Mouse (Mus musculus) megakaryocyte, embryonic 14.5 days (primary cell): ENCODE results near the gene Btbd11. TPM values are rescaled to one million over a fixed set of nuclear protein-coding genes. Genes with fewer than 3 reads are reported as not detected.

Source experiments
- H3K27me3 ChIP-seq: replicated peaks from 2 replicates; pipeline ENCODE3; 2012; ENCODE audit warnings: inconsistent platforms
- H3K36me3 ChIP-seq: replicated peaks from 2 replicates; pipeline ENCODE3; 2012; ENCODE audit warnings: low read length, inconsistent platforms, mixed read lengths
- H3K4me1 ChIP-seq: 2 replicates; pipeline ENCODE4 v1.6.1; 2012; ENCODE audit warnings: inconsistent platforms
- H3K4me3 ChIP-seq: replicated peaks from 2 replicates; pipeline ENCODE3; 2012; ENCODE audit warnings: moderate library complexity, mild to moderate bottlenecking, inconsistent platforms
- H3K9me3 ChIP-seq: 2 replicates; pipeline ENCODE4 v1.6.1; 2012; ENCODE audit warnings: inconsistent platforms
- FLI1 ChIP-seq: IDR thresholded peaks from 2 replicates; pipeline ENCODE4 v1.6.1; 2012; ENCODE audit warnings: low read length, inconsistent platforms, mixed read lengths
- GATA1 ChIP-seq: IDR thresholded peaks from 3 replicates; pipeline ENCODE4 v1.6.1; 2012; ENCODE audit warnings: mixed read lengths, low read length, inconsistent platforms, borderline replicate concordance
- polyA plus RNA-seq: library from polyadenylated mRNA; stranded (reverse); fragments of >175 nt; gene quantifications from 2 replicates; pipeline ENCODE4 v1.2.3, GENCODE M21; 2012; ENCODE audit warnings: low replicate concordance; ENCODE audit not compliant: insufficient read depth

The Btbd11 gene
- polyA plus RNA-seq, 1 experiment, result 0.20 TPM

GRCm38 (mm10) chr10:85411120-85411519 lies 24.5 kb downstream of the Btbd11 start:
- H3K4me3 ChIP-seq, result peak overlapping the region; percentile 59
- no peaks in the 10 kb centered on the region for H3K4me1 ChIP-seq
- peaks cover 11% of the 10 kb centered on the region for H3K9me3 ChIP-seq
- TF ChIP-seq GATA1 (no peak), FLI1 (no peak)
- H3K36me3 ChIP-seq, result no peaks in the 10 kb centered on the region
- no peaks in the 10 kb centered on the region for H3K27me3 ChIP-seq

- Histone ChIP-seq H3K4me3 (no peak overlapping the region), H3K4me1 (no peaks in the 10 kb centered on the region), H3K9me3 (peaks cover 5% of the 10 kb centered on the region; the same call in 1 of the 2 replicates), H3K27me3 (no peaks in the 10 kb centered on the region), H3K36me3 (no peaks in the 10 kb centered on the region)
- TF ChIP-seq GATA1, result no peak
- no peak for TF ChIP-seq FLI1
Observed at GRCm38 (mm10) chr10:85420851-85421628, 34.4 kb downstream of the Btbd11 start.

- no peaks in the 10 kb centered on the region for H3K27me3 ChIP-seq
- H3K4me3 ChIP-seq, result no peak overlapping the region
- H3K4me1 ChIP-seq, result no peaks in the 10 kb centered on the region
- no peaks in the 10 kb centered on the region for H3K36me3 ChIP-seq
- TF ChIP-seq GATA1, result no peak
- no peak for TF ChIP-seq FLI1
- peaks cover 5% of the 10 kb centered on the region; the same call in 1 of the 2 replicates for H3K9me3 ChIP-seq
Observed at GRCm38 (mm10) chr10:85421629-85422012, 35.0 kb downstream of the Btbd11 start.

GRCm38 (mm10) chr10:85425756-85426155 lies 39.1 kb downstream of the Btbd11 start:
- Histone ChIP-seq H3K36me3 (no peaks in the 10 kb centered on the region), H3K9me3 (peaks cover 12% of the 10 kb centered on the region), H3K27me3 (no peaks in the 10 kb centered on the region), H3K4me1 (no peaks in the 10 kb centered on the region), H3K4me3 (no peak overlapping the region)
- TF ChIP-seq GATA1 (no peak), FLI1 (no peak)

GRCm38 (mm10) chr10:85437217-85437616 lies 50.6 kb downstream of the Btbd11 start:
- Histone ChIP-seq H3K27me3 (no peaks in the 10 kb centered on the region), H3K4me1 (no peaks in the 10 kb centered on the region), H3K36me3 (no peaks in the 10 kb centered on the region), H3K9me3 (peaks cover 28% of the 10 kb centered on the region), H3K4me3 (no peak overlapping the region)
- TF ChIP-seq GATA1, result no peak
- no peak for TF ChIP-seq FLI1

- Histone ChIP-seq H3K36me3 (no peaks in the 10 kb centered on the region), H3K9me3 (peaks cover 4% of the 10 kb centered on the region), H3K27me3 (no peaks in the 10 kb centered on the region), H3K4me1 (no peaks in the 10 kb centered on the region), H3K4me3 (no peak overlapping the region)
- no peak for TF ChIP-seq GATA1
- no peak for TF ChIP-seq FLI1
Observed at GRCm38 (mm10) chr10:85443371-85443770, 56.8 kb downstream of the Btbd11 start.

- no peaks in the 10 kb centered on the region for H3K4me1 ChIP-seq
- H3K9me3 ChIP-seq, result peaks cover 3% of the 10 kb centered on the region
- no peak overlapping the region for H3K4me3 ChIP-seq
- H3K36me3 ChIP-seq, result no peaks in the 10 kb centered on the region
- TF ChIP-seq FLI1 (no peak), GATA1 (no peak)
- H3K27me3 ChIP-seq, result no peaks in the 10 kb centered on the region
Observed at GRCm38 (mm10) chr10:85445891-85446290, 59.3 kb downstream of the Btbd11 start.

GRCm38 (mm10) chr10:85446700-85447099 lies 60.1 kb downstream of the Btbd11 start:
- H3K4me1 ChIP-seq, result no peaks in the 10 kb centered on the region
- no peak overlapping the region for H3K4me3 ChIP-seq
- no peak for TF ChIP-seq FLI1
- no peak for TF ChIP-seq GATA1
- H3K36me3 ChIP-seq, result no peaks in the 10 kb centered on the region
- H3K27me3 ChIP-seq, result no peaks in the 10 kb centered on the region
- H3K9me3 ChIP-seq, result peaks cover 3% of the 10 kb centered on the region

- no peaks in the 10 kb centered on the region for H3K27me3 ChIP-seq
Observed at GRCm38 (mm10) chr10:85447869-85448268, 61.3 kb downstream of the Btbd11 start.

GRCm38 (mm10) chr10:85451629-85452368 lies 65.2 kb downstream of the Btbd11 start:
- Histone ChIP-seq H3K4me3 (no peak overlapping the region), H3K9me3 (peaks cover 10% of the 10 kb centered on the region; the same call in 1 of the 2 replicates), H3K36me3 (no peaks in the 10 kb centered on the region), H3K27me3 (peaks cover 3% of the 10 kb centered on the region), H3K4me1 (no peaks in the 10 kb centered on the region)
- TF ChIP-seq GATA1, result no peak
- no peak for TF ChIP-seq FLI1

More at GRCm38 (mm10) chr10:85447869-85448268, 61.3 kb downstream of the Btbd11 start:
- H3K4me1 ChIP-seq, result no peaks in the 10 kb centered on the region
- TF ChIP-seq GATA1, result no peak
- no peak for TF ChIP-seq FLI1
- peaks cover 4% of the 10 kb centered on the region for H3K9me3 ChIP-seq
- no peaks in the 10 kb centered on the region for H3K36me3 ChIP-seq
- no peak overlapping the region for H3K4me3 ChIP-seq
